Mouse (Mus musculus): ENCODE data around the gene Btbd35f29.
"Not testable (repeated sequence)": the region's sequence is repeated elsewhere in the genome, so short reads cannot be mapped to it uniquely, and the experiment has no call there.

Gene Btbd35f29

DNA sequence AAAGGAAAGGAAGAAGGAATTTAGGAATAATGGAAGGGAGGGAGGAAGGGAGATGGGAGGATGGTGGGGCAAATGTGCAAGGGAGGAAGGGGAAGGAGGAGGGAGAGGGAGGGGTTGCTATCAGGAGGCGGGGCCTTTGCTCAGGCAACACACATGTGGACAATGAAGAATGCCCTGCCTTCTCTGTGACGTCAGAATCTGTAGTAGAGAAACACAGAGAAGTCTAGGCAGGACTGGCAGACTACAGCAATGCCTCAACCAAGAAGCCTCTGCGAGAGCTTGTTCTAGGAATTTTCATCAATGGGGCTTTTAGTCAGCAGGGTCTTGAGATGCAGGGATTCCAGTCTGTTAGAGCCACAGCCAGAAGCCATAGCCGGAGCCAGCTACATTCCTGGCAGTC is at the start of gene Btbd35f29:
Gene Btbd35f29, plus strand, starts transcription at position 301 of the 400 bp plus-strand sequence.
- DNase-seq (ENCODE audit: low spot score), result not testable (repeated sequence)

- not testable (repeated sequence) for DNase-seq (ENCODE audit: low spot score)
Measured at GRCm38 (mm10) chrX:31141416-31141815, 23.9 kb downstream of the Btbd35f29 start.

DNA sequence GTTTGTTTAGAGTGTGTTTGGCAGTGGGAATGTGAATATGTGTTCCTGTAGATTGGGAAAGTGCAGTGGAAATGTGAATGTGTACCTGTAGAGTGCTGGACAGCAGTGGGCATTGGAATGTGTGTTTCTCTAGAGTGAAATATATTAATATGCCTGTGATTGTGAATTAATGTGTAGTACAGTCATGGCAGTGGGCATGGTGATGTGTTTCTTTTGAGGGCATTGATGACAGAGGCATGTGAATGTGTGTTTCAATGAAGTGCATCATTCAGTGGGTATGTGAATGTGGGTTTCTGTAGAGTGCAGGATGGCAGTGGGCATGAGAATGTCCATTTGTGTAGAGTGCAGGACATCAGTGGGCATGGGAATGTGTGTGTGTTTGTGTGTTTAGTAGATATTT is 27.7 kb downstream of the Btbd35f29 start:
- DNase-seq (ENCODE audit: low spot score), result not testable (repeated sequence)

GRCm38 (mm10) chrX:31145835-31146234 is 28.4 kb downstream of the Btbd35f29 start:
- not testable (repeated sequence) for DNase-seq (ENCODE audit: low spot score)

DNA sequence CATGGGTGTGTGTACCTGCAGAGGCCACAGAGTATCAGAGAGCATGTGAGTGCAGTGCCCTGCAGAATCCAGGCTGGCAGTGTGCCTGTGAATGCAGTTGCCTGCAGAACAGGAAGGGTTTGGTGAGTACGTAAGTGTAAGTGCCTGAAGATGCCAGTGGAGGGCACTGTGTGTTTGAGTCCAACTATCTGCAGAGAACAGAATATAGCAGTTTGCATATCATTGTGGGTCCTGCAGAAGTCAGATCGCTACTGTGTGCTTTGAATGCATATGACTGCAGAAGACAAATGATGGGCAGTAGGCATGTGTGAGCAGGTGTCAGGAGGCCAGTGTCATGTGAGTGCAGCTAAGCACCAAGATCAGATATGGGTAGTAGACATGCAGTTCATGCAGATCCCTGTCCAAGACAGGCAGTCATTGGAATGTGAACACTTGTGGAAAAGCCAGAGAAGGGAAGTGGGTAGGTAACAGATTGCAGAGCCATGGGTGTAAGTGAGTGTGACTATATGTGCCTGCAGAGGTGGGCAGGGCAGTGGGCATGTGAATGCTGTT is 41.1 kb downstream of the Btbd35f29 start:
- DNase-seq (ENCODE audit: low spot score), result not testable (repeated sequence)

DNA sequence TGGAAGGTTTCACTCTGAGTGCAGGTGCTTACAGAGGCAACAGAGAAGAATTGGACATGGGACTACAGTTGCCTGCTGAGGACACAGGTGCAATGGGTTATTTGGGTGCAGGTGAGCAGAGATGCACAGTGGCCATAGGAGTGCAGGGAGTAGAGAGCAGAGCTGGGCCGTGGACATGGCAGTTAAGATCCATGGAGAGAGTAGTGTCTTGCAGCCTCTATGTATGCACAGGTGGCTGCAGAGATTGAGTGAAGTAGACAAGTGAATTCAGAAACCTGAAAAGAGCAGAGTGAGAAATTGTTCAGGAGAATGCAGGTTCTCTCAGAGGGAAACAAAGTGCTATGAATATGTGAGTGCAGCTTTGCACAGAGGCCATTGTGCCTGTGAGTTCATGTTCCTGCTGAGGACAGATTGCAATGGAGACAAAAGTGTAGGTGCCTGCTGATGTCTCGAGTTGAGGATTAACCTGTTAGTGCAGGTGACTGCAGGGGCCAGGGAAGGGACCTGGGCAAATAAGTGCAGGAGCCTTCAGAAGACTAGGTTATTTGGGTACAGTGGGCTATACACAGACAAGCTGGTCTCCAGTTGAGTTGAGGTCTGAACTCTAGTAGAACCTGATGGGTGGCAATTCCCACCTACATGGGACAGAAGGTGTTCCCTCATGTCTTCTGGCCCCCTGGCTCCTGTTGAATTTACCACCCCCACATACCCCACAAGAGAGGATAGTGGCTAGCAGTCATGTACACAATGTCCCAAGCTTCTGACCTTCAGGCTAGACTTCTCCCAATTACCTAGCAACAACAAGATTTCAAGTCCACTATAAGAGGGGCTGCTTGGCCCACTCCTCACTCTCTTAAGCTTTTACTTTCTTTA is 42.2 kb downstream of the Btbd35f29 start:
- DNase-seq (ENCODE audit: low spot score), result not testable (repeated sequence)

DNA sequence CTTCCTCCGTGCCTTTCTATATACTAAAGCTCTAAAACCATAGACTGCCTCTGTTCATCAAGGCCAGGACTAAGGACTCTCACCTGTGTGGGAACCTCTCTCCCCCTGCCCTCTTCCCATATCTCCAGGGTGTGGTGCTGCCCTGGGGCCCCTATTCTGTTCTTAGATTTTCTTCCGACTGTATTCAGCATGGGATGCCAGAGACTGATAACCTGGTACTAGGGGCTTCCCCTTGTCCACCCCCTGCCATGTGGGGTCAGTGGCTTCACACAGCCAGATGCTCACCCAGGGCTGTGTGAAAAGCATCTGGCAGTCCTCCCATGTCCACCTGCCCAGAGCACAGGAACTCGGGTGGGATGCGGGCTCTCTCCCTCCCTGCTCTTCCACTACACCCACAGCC is 43.1 kb downstream of the Btbd35f29 start:
- DNase-seq (ENCODE audit: low spot score), result not testable (repeated sequence)

- DNase-seq (ENCODE audit: low spot score), result peak; percentile 18
Measured at GRCm38 (mm10) chrX:31162638-31163037, 45.2 kb downstream of the Btbd35f29 start.

DNA sequence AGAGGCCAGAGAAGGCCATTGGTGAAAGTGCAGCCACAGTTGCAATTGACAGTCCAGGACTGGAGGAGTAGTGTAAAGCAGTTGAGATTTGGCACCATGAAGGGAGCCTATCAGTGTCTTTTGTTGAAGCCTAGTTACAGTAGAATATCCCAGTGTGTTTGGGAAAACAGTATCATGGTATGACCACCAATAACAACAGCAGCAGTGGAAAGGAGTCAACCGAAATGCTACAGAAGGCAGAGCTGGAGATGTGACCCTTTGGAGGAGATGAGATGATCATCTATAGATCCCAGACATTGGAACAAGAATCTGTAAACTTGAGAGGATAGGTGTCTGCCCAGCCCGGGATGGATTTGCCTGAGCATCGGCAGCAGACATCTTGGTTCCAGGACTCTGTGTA is 47.7 kb downstream of the Btbd35f29 start:
- not testable (repeated sequence) for DNase-seq (ENCODE audit: low spot score)
